Mouse (Mus musculus) cerebellum, adult 2 months (tissue): ENCODE measurements at regions not wholly inside any gene's neighbourhood (a gene's known extent, or its start where the extent isn't known, plus 50 kb on each side); places are given as distances from the start of the nearest gene placed in this dataset.

ENCODE experiments used
- CTCF ChIP-seq: fragments of 200-500 bp; IDR thresholded peaks from 2 replicates; pipeline ENCODE4 v1.5.1; 2011; ENCODE audit warnings: low read depth, mild to moderate bottlenecking, control low read depth, low read length, moderate library complexity, borderline replicate concordance; ENCODE audit not compliant: insufficient read depth
- POLR2A ChIP-seq: fragments of 200-500 bp; IDR thresholded peaks from 2 replicates; pipeline ENCODE4 v1.6.1; 2011; ENCODE audit warnings: low read length, control low read depth, borderline replicate concordance; ENCODE audit not compliant: insufficient read depth

DNA sequence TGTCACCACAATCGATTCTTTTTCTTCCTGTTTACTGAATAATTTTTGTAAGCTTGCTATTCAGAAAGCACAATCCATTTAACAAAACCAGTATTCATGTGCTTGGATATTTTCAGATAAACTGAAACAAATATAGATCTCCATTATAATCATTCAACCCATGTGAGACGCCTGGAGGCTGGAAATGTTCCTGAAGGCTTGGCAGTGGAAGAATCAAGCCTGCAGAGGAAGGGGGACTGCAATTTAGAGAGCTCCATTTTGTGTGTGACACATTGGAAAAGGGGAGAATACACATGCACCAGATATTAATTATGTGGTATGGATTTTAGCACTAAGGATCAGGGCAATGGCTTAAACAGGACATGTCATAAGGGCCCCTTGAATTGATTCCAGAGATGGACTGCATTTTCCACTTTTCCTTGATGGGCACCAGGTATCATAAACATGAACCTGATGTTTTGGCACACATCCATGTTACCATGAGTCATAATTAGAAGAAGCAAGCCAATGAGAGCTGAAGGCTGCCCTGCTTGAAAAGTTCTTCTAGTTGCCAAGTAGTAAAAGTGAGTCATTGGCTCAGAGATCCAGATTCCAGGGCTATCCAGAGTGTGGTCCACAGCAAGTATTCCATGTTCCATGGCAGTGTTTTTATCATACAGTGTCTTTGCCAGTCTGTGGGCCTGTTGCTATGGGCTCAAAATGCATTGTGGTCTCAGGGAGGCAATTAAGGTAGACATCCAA lies 282.8 kb downstream of the Impad1 start:
- no peak for TF ChIP-seq CTCF
- TF ChIP-seq POLR2A, result no peak
